Mouse (Mus musculus) hindlimb bud, embryonic 11.5 days (tissue): ENCODE measurements around the gene Cenps.

Source experiments
- DNase-seq: peaks from one replicate; pipeline ENCODE4 v3.0.0-alpha.2; 2012; ENCODE audit warnings: low read depth, low spot score; ENCODE audit errors: extremely low spot score

The Cenps gene

GRCm38 (mm10) chr4:149159203-149159602 lies 21.8 kb upstream of the Cenps start:
- DNase-seq, result no peak

GRCm38 (mm10) chr4:149157415-149157973 lies 20.1 kb upstream of the Cenps start:
- DNase-seq, result no peak

GRCm38 (mm10) chr4:149155711-149156110 lies 18.3 kb upstream of the Cenps start:
- DNase-seq, result no peak

GRCm38 (mm10) chr4:149154859-149155258 lies 17.4 kb upstream of the Cenps start:
- no peak for DNase-seq

- DNase-seq, result no peak
Measured at GRCm38 (mm10) chr4:149150721-149151120, 13.3 kb upstream of the Cenps start.

- DNase-seq, result no peak
Measured at GRCm38 (mm10) chr4:149150256-149150655, 12.8 kb upstream of the Cenps start.

- DNase-seq, result no peak
Measured at GRCm38 (mm10) chr4:149149611-149150010, 12.2 kb upstream of the Cenps start.

- no peak for DNase-seq
Measured at GRCm38 (mm10) chr4:149149196-149149595, 11.8 kb upstream of the Cenps start.

GRCm38 (mm10) chr4:149148084-149148483 lies 10.7 kb upstream of the Cenps start:
- DNase-seq, result no peak

GRCm38 (mm10) chr4:149147528-149147927 lies 10.1 kb upstream of the Cenps start:
- no peak for DNase-seq

- DNase-seq, result no peak
Measured at GRCm38 (mm10) chr4:149145151-149145550, 7.7 kb upstream of the Cenps start.

GRCm38 (mm10) chr4:149144459-149144858 lies 7.0 kb upstream of the Cenps start:
- DNase-seq, result peak; percentile 74

- no peak for DNase-seq
Measured at GRCm38 (mm10) chr4:149143594-149143993, 6.2 kb upstream of the Cenps start.

- DNase-seq, result no peak
Measured at GRCm38 (mm10) chr4:149138515-149138914, 1.1 kb upstream of the Cenps start.

- no peak for DNase-seq
Measured at GRCm38 (mm10) chr4:149136116-149136850, 1.1 kb downstream of the Cenps start.

- DNase-seq, result no peak
Measured at GRCm38 (mm10) chr4:149133395-149133794, 4.0 kb downstream of the Cenps start.

GRCm38 (mm10) chr4:149131789-149132565 lies 5.5 kb downstream of the Cenps start:
- no peak for DNase-seq

GRCm38 (mm10) chr4:149131021-149131752 lies 6.2 kb downstream of the Cenps start:
- DNase-seq, result no peak

GRCm38 (mm10) chr4:149128467-149128866 lies 9.0 kb downstream of the Cenps start:
- DNase-seq, result no peak

GRCm38 (mm10) chr4:149126663-149127062 lies 10.8 kb downstream of the Cenps start, which contains the start of gene Cort:
Gene Cort (minus strand): TSS chr4:149126763.
- no peak for DNase-seq

- no peak for DNase-seq
Measured at GRCm38 (mm10) chr4:149126115-149126509, 11.3 kb downstream of the Cenps start.
